ENCODE assay signal across 8 mouse cellular contexts in the genomic region with DNA sequence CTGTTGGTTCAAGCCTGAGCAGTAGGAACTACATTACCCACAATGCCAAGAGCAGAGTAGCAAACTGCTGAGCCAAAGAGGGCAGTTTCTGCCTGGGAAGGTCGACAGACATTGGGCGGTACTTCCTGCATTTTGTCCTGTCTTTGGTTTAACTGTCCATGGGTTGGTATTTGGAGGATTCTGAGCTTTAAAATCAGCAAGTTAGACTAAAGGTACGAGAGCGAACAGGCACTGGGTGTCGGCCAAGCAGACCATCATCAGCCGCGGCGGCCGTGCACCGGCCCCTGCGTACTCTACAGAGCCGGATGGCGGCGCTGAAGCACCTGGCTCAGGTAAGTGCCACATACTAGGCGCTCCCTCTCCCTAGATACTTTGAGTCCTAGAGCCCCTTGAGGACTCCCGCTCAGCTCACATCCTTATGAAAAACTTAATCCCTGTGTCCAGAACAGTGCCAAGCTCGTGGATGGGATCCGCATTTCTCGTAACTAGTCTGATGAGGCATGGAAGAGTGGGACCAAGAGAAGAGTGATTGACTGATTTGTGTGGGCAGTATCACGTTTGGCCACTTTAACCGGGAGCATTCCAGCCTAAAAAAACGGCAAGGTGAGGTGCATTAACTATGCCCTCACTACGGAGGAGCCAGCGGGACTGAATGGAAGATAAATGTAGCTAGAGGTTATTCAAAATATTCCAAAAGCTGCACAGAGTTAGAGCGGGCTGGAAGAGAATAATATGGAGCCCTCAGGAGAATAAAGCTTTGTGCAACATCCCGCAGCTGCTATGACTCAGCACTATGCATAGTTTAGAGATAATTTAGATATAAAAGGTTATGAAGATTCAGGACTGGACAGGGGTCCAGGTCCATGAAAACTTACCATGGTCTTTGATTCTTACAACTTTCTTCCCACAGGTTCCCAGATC. TPM values are rescaled to one million over a fixed set of nuclear protein-coding genes. Genes with fewer than 3 reads are reported as not detected.
DNase-seq lines count a peak whose midpoint lies in the region; ATAC-seq and TF ChIP-seq lines count a peak whose summit lies in the region.

A gene (plus strand): TSS at position 104 of the 921 bp plus-strand sequence.

- no peaks in the 10 kb centered on the region for H3K27me3 ChIP-seq in cerebellum, adult 2 months (ENCODE audit: control insufficient read depth, insufficient read depth, low read length)
- H3K27me3 ChIP-seq in neural tube, embryonic 14.5 days (ENCODE audit: control insufficient read depth, insufficient read depth, low read length) = no peaks in the 10 kb centered on the region

- H3K9me3 ChIP-seq in neural tube, embryonic 14.5 days (ENCODE audit: control insufficient read depth, low read length) = no peaks in the 10 kb centered on the region

- peak within 1 kb of the TSS; percentile 63 for H3K4me2 ChIP-seq in neural tube, embryonic 14.5 days (ENCODE audit: low read depth, low read length)

- peaks cover 11% of the 10 kb centered on the region for H3K36me3 ChIP-seq in neural tube, embryonic 14.5 days (ENCODE audit: control insufficient read depth, insufficient read depth, low read length)

- no peaks in the 10 kb centered on the region for H3K4me1 ChIP-seq in cerebellum, adult 2 months (ENCODE audit: control insufficient read depth, insufficient read depth, low read length)
- 0 out of 2 replicates have a peak, but pooled peaks cover 7% of the 10 kb centered on the region for H3K4me1 ChIP-seq in neural tube, embryonic 14.5 days (ENCODE audit: control insufficient read depth, insufficient read depth, low read length)

- DNase-seq in MEL-GATA-1-ER (ENCODE audit: extremely low read depth, low read depth) = peak; percentile 37
- peak; percentile 72 to 83 for DNase-seq in cerebellum, adult 2 months
- peak; percentile 52 for DNase-seq in forelimb bud, embryonic 11.5 days (ENCODE audit: low read depth, low spot score)
- DNase-seq in heart, postnatal 4 days = peak; percentile 56
- peak; percentile 72 to 82 for DNase-seq in layer of hippocampus, adult 2 months (ENCODE audit: low spot score in 2 of 2)
- DNase-seq in lung, adult 18-20 months = peak; percentile 68 to 78
- DNase-seq in testis, postnatal 10 days (ENCODE audit: low spot score) = peak; percentile 48

- peak within 1 kb of the TSS; percentile 88 for H3K4me3 ChIP-seq in cerebellum, adult 2 months (replicated peaks; ENCODE audit: insufficient read depth, low read depth, low read length)
- peak within 1 kb of the TSS; percentile 75 for H3K4me3 ChIP-seq in layer of hippocampus, adult 2 months
- H3K4me3 ChIP-seq in neural tube, embryonic 14.5 days (ENCODE audit: low read depth, low read length) = peak within 1 kb of the TSS; percentile 65

- under 1% methylated on average over 26 of the region's 26 CpGs for WGBS in cerebellum, adult 2 months
- WGBS in neural tube, embryonic 14.5 days = 2% methylated on average over 26 of the region's 26 CpGs

- TF ChIP-seq CTCF in cerebellum, adult 2 months (IDR thresholded peaks at IDR 0.05; ENCODE audit: borderline replicate concordance, insufficient read depth, low read depth, low read length) = no peak
- TF ChIP-seq CTCF in layer of hippocampus, adult 2 months (conservative IDR thresholded peaks at IDR 0.05) = no peak; the same call in 1 of the 2 replicates

- peak within 1 kb of the TSS; percentile 13 for H3K27ac ChIP-seq in cerebellum, adult 2 months (ENCODE audit: insufficient read depth, low read length)
- H3K27ac ChIP-seq in layer of hippocampus, adult 2 months = peak within 1 kb of the TSS; percentile 65
- H3K27ac ChIP-seq in neural tube, embryonic 14.5 days (ENCODE audit: low read depth, low read length) = peak within 1 kb of the TSS; percentile 60

- ATAC-seq in neural tube, embryonic 14.5 days (ENCODE audit: low read depth) = peak; percentile 98

- TF ChIP-seq POLR2A in cerebellum, adult 2 months (IDR thresholded peaks at IDR 0.05; ENCODE audit: borderline replicate concordance, insufficient read depth, low read length) = peak; percentile 35; the same call in 1 of the 2 replicates

- peak within 1 kb of the TSS; percentile 65 for H3K9ac ChIP-seq in neural tube, embryonic 14.5 days (replicated peaks; ENCODE audit: low read depth, low read length)

RNA-seq across cellular contexts. Expression of the gene that starts here (rescaled TPM):
- polyA plus RNA-seq in cerebellum, adult 2 months (2012; rRNA removed) = 4.1 and 4.3 TPM in 2 replicates
- 1 to 10 TPM; 1.1 to 1.4 TPM for total RNA-seq in heart, postnatal 4 days (2021)
- 1 to 10 TPM; 7.4 to 9.1 TPM for total RNA-seq in layer of hippocampus, adult 2 months (2021)
- polyA plus RNA-seq in neural tube, embryonic 14.5 days (2014; fragmentation: Nextera tagmentation; extraction: Ambion mirVana) = 3.6 and 3.9 TPM in 2 replicates

Comparison
In these comparisons a context has a peak if more than half of its experiments do, and no peak if none do; other contexts are left out.
1. Peak in every context shown above with its lines: DNase-seq, ATAC-seq, H3K4me3 ChIP-seq and H3K27ac ChIP-seq.
2. H3K27ac ChIP-seq: peak in every context shown above with its lines; median percentile 65 in layer of hippocampus, adult 2 months; 60 in neural tube, embryonic 14.5 days; 13 in cerebellum, adult 2 months.